28 mouse cellular contexts compared by ENCODE assay signal in the genomic region with DNA sequence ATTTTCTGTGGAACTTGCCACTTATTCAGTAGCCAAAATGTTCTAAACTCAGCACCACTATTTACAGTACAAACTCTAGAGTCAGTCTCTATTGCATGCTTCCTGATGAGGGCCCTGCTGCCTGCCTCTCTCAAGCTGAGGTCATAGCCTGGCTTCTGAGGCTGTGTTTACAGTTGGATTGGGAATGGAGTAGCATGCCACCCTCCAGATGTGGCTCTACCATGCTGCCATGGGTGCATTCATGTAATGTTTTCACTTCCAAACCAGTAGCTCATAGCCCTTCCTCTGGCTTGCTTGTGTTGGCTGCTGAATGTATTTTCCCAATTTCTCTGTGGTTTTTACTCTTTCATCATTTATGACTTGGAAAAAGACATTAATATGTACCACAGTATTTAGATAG.
DNase-seq lines count a peak whose midpoint lies in the region; ATAC-seq and TF ChIP-seq lines count a peak whose summit lies in the region.
"Had no signal": no experiment of that assay in that cellular context is flagged by ENCODE, and none has a peak within 500 bp of the region (broad histone marks: within the 10 kb centered on the region; RNA-seq: fewer than 3 reads in every experiment).

No protein-coding gene starts in this region.

- H3K27me3 ChIP-seq in limb, embryonic 13.5 days: no peaks in the 10 kb centered on the region
- no peaks in the 10 kb centered on the region for H3K27me3 ChIP-seq in limb, embryonic 10.5 days (ENCODE audit: low read depth, poor library complexity, severe bottlenecking)
- no peaks in the 10 kb centered on the region for H3K27me3 ChIP-seq in Patski
- no peaks in the 10 kb centered on the region for H3K27me3 ChIP-seq in limb, embryonic 14.5 days (ENCODE audit: control insufficient read depth, insufficient read depth, low read length)
- H3K27me3 ChIP-seq: embryonic facial prominence, embryonic 12.5 days; embryonic facial prominence, embryonic 15.5 days; forebrain, embryonic 13.5 days; heart, embryonic 12.5 days; heart, embryonic 15.5 days; hindbrain, embryonic 13.5 days; intestine, embryonic 15.5 days had no signal

- H3K4me2 ChIP-seq in limb, embryonic 13.5 days (replicated peaks): no peak overlapping the region
- no peak overlapping the region for H3K4me2 ChIP-seq in limb, embryonic 14.5 days (replicated peaks; ENCODE audit: low read depth, low read length, severe bottlenecking)
- H3K4me2 ChIP-seq: embryonic facial prominence, embryonic 12.5 days; embryonic facial prominence, embryonic 15.5 days; forebrain, embryonic 13.5 days; heart, embryonic 12.5 days; heart, embryonic 15.5 days; hindbrain, embryonic 13.5 days; intestine, embryonic 15.5 days had no signal

- POLR2A ChIA-PET in Patski (lab: Charles Lee): no interaction called here

- no peak for DNase-seq in limb, embryonic 10.5 days (ENCODE audit: low spot score)
- no peak for DNase-seq in Patski (ENCODE audit: low read depth, low spot score)
- peak; percentile 15 for DNase-seq in limb, embryonic 14.5 days (ENCODE audit: low spot score)
- no peak for DNase-seq in frontal cortex, postnatal 36 days (ENCODE audit: low spot score in 2 of 2)
- no peak for DNase-seq in thymus, postnatal 36 days
- DNase-seq: adrenal gland, postnatal 10 days; cerebellum, adult 11 months; cerebellum, adult 2 months; cerebellum, adult 9-11 months; cerebellum, postnatal 25 days; gastrocnemius, adult 2 months; gastrocnemius, postnatal 14 days; heart, adult 11 months; heart, postnatal 10 days; heart, postnatal 36 days had no signal

- no peak overlapping the region for H3K27ac ChIP-seq in limb, embryonic 13.5 days
- H3K27ac ChIP-seq in limb, embryonic 10.5 days: no peak overlapping the region
- H3K27ac ChIP-seq in limb, embryonic 14.5 days (replicated peaks; ENCODE audit: low read depth, low read length): no peak overlapping the region
- H3K27ac ChIP-seq: embryonic facial prominence, embryonic 12.5 days; embryonic facial prominence, embryonic 15.5 days; forebrain, embryonic 13.5 days; gastrocnemius, adult 2 months; heart, embryonic 15.5 days; hindbrain, embryonic 10.5 days; hindbrain, embryonic 13.5 days; intestine, embryonic 15.5 days had no signal

- TF ChIP-seq POLR2A in limb, embryonic 14.5 days (IDR thresholded peaks at IDR 0.05; ENCODE audit: borderline replicate concordance, extremely low read depth, insufficient read depth, insufficient read length): no peak

- H3K9ac ChIP-seq in limb, embryonic 13.5 days: no peak overlapping the region
- H3K9ac ChIP-seq in limb, embryonic 14.5 days (ENCODE audit: low read depth, low read length, severe bottlenecking): no peak overlapping the region
- H3K9ac ChIP-seq: embryonic facial prominence, embryonic 12.5 days; embryonic facial prominence, embryonic 15.5 days; forebrain, embryonic 13.5 days; heart, embryonic 12.5 days; heart, embryonic 15.5 days; hindbrain, embryonic 13.5 days; intestine, embryonic 15.5 days had no signal

- peak; percentile 75 for ATAC-seq in limb, embryonic 13.5 days (ENCODE audit: low FRiP score, low read depth)
- peak; percentile 83 for ATAC-seq in Patski
- ATAC-seq in limb, embryonic 14.5 days (ENCODE audit: low FRiP score, low read depth): no peak; the same call in 1 of the 2 replicates
- ATAC-seq: activated CD4-positive, CD25-positive, alpha-beta regulatory T cell, adult 4 months; forebrain, embryonic 13.5 days; forebrain, embryonic 16.5 days; hindbrain, embryonic 16.5 days; intestine, embryonic 15.5 days had no signal

- H3K4me3 ChIP-seq in limb, embryonic 13.5 days: no peak overlapping the region
- no peak overlapping the region for H3K4me3 ChIP-seq in limb, embryonic 10.5 days
- no peak overlapping the region for H3K4me3 ChIP-seq in limb, embryonic 14.5 days (replicated peaks; ENCODE audit: low read length)
- H3K4me3 ChIP-seq: embryonic facial prominence, embryonic 12.5 days; embryonic facial prominence, embryonic 15.5 days; forebrain, embryonic 13.5 days; gastrocnemius, adult 2 months; heart, embryonic 12.5 days; heart, embryonic 15.5 days; hindbrain, embryonic 10.5 days; hindbrain, embryonic 13.5 days; intestine, embryonic 15.5 days had no signal

- no peaks in the 10 kb centered on the region for H3K9me3 ChIP-seq in limb, embryonic 13.5 days
- H3K9me3 ChIP-seq in limb, embryonic 10.5 days (replicated peaks): no peaks in the 10 kb centered on the region
- no peaks in the 10 kb centered on the region for H3K9me3 ChIP-seq in limb, embryonic 14.5 days (ENCODE audit: control insufficient read depth, low read length)
- H3K9me3 ChIP-seq: embryonic facial prominence, embryonic 12.5 days; embryonic facial prominence, embryonic 15.5 days; forebrain, embryonic 13.5 days; G1E; heart, embryonic 12.5 days; heart, embryonic 15.5 days; hindbrain, embryonic 10.5 days; hindbrain, embryonic 13.5 days; intestine, embryonic 15.5 days had no signal

- H3K36me3 ChIP-seq in limb, embryonic 13.5 days: no peaks in the 10 kb centered on the region
- 0 out of 2 replicates have a peak, but pooled peaks cover 2% of the 10 kb centered on the region for H3K36me3 ChIP-seq in limb, embryonic 10.5 days
- no peaks in the 10 kb centered on the region for H3K36me3 ChIP-seq in limb, embryonic 14.5 days (ENCODE audit: control insufficient read depth, insufficient read depth, low read length)
- H3K36me3 ChIP-seq: embryonic facial prominence, embryonic 12.5 days; embryonic facial prominence, embryonic 15.5 days; heart, embryonic 12.5 days; heart, embryonic 15.5 days; hindbrain, embryonic 10.5 days; hindbrain, embryonic 13.5 days; intestine, embryonic 15.5 days had no signal

- CTCF ChIA-PET in Patski (lab: Charles Lee): no interaction called here

- TF ChIP-seq CTCF in Patski (IDR thresholded peaks at IDR 0.05): no peak

- H3K4me1 ChIP-seq in limb, embryonic 13.5 days: 0 out of 2 replicates have a peak, but pooled peaks cover 5% of the 10 kb centered on the region
- peaks cover 16% of the 10 kb centered on the region for H3K4me1 ChIP-seq in limb, embryonic 10.5 days
- 0 out of 2 replicates have a peak, but pooled peaks cover 4% of the 10 kb centered on the region for H3K4me1 ChIP-seq in limb, embryonic 14.5 days (ENCODE audit: control insufficient read depth, insufficient read depth, low read length)
- H3K4me1 ChIP-seq: embryonic facial prominence, embryonic 12.5 days; embryonic facial prominence, embryonic 15.5 days; heart, embryonic 15.5 days; intestine, embryonic 15.5 days had no signal

- in situ Hi-C loops in Patski (cut with MboI; ENCODE audit: low pct_unique_long_range_greater_than_20kb): no loop called here
